Mouse (Mus musculus) gastrocnemius, adult 2 months (tissue): Measurements from ENCODE around the gene Rwdd2a. TPM values are rescaled to one million over a fixed set of nuclear protein-coding genes. Genes with fewer than 3 reads are reported as not detected.

ENCODE experiments used
- DNase-seq: peaks from one replicate; pipeline ENCODE4 v3.0.0; 2022
- H3K27ac ChIP-seq: fragments of 200-600 bp; 2 replicates; pipeline ENCODE4 v1.8.1; 2022; ENCODE audit warnings: mild to moderate bottlenecking
- H3K4me3 ChIP-seq: fragments of 200-600 bp; 2 replicates; pipeline ENCODE4 v1.8.1; 2022; ENCODE audit warnings: mild to moderate bottlenecking, moderate library complexity
- CTCF ChIP-seq: fragments of 200-600 bp; IDR thresholded peaks from 2 replicates; pipeline ENCODE4 v1.8.1; 2022; ENCODE audit warnings: antibody characterized with exemption, mild to moderate bottlenecking, moderate library complexity
- intact Hi-C: fragments of 180-260 bp; cut with DNase I; formaldehyde crosslinking; loops from one replicate; pipeline ENCODE4 v1.15.1; 2025
- total RNA-seq, 2 experiments: library from RNA; stranded (reverse); gene quantifications; 2 replicates each; pipeline ENCODE4 v1.2.3; 2021

The Rwdd2a gene
- total RNA-seq, 2 experiments from 2014 or later = 0.22 to 0.36 TPM

GRCm38 (mm10) chr9:86599723-86600303 lies 28.0 kb downstream of the Rwdd2a start:
- H3K27ac ChIP-seq = no peak overlapping the region
- intact Hi-C loops = no loop called here

GRCm38 (mm10) chr9:86605776-86606175 lies 34.0 kb downstream of the Rwdd2a start:
- no peak for DNase-seq
- H3K27ac ChIP-seq = no peak overlapping the region
- TF ChIP-seq CTCF = no peak
- H3K4me3 ChIP-seq = no peak overlapping the region
- intact Hi-C loops = no loop called here

More at GRCm38 (mm10) chr9:86599723-86600303, 28.0 kb downstream of the Rwdd2a start:
- no peak overlapping the region for H3K4me3 ChIP-seq
- no peak for TF ChIP-seq CTCF
- DNase-seq = no peak

- Histone ChIP-seq H3K4me3 (no peak overlapping the region), H3K27ac (no peak overlapping the region)
- intact Hi-C loops = no loop called here
- no peak for DNase-seq
- no peak for TF ChIP-seq CTCF
These were observed 40.3 kb downstream of the Rwdd2a start for GRCm38 (mm10) chr9:86612091-86612490.

- no peak overlapping the region for H3K27ac ChIP-seq
- no peak overlapping the region for H3K4me3 ChIP-seq
- intact Hi-C loops = no loop called here
- TF ChIP-seq CTCF = no peak
- DNase-seq = no peak
These were observed 44.0 kb downstream of the Rwdd2a start for GRCm38 (mm10) chr9:86615765-86616164.

- H3K27ac ChIP-seq = no peak overlapping the region
- no peak overlapping the region for H3K4me3 ChIP-seq
- intact Hi-C loops = no loop called here
- DNase-seq = no peak
- no peak for TF ChIP-seq CTCF
These were observed 46.2 kb downstream of the Rwdd2a start for GRCm38 (mm10) chr9:86617837-86618492.

- no peak for DNase-seq
- Histone ChIP-seq H3K27ac (no peak overlapping the region), H3K4me3 (no peak overlapping the region)
- intact Hi-C loops = no loop called here
- no peak for TF ChIP-seq CTCF
These were observed 47.7 kb downstream of the Rwdd2a start for GRCm38 (mm10) chr9:86619341-86620139.

GRCm38 (mm10) chr9:86622062-86622461 lies 50.3 kb downstream of the Rwdd2a start:
- no peak overlapping the region for H3K27ac ChIP-seq
- no peak for DNase-seq
- intact Hi-C loops = no loop called here
- no peak for TF ChIP-seq CTCF
- no peak overlapping the region for H3K4me3 ChIP-seq

GRCm38 (mm10) chr9:86624039-86624438 lies 52.2 kb downstream of the Rwdd2a start:
- Histone ChIP-seq H3K4me3 (no peak overlapping the region), H3K27ac (no peak overlapping the region)
- intact Hi-C loops = no loop called here
- TF ChIP-seq CTCF = no peak
- no peak for DNase-seq

Other genes with a start within 250 kb of the Rwdd2a start
- gene Ube2cbp, start 107.0 kb upstream of the Rwdd2a start, total RNA-seq = 1 to 10 TPM; 3.1 to 4.7 TPM
- 10 to 100 TPM in 1 of 2 experiments, 1 to 10 TPM in 1; 9.5 to 12.1 TPM for gene Dop1a, start 104.8 kb upstream of the Rwdd2a start, total RNA-seq
- 1 to 10 TPM; 3.4 to 5.7 TPM for gene Pgm3, start 149 bp upstream of the Rwdd2a start, total RNA-seq
- gene Me1, start 124.0 kb downstream of the Rwdd2a start, total RNA-seq = 100 to 1,000 TPM; 127 to 221 TPM
- gene Prss35, start 171.7 kb downstream of the Rwdd2a start, total RNA-seq = under 1 TPM in 1 of 2 experiments, not detected in 1; 0.11 TPM